Mouse (Mus musculus) kidney, embryonic 15.5 days (tissue): ENCODE data around the gene Elmo1. TPM values are rescaled to one million over a fixed set of nuclear protein-coding genes. Genes with fewer than 3 reads are reported as not detected.

Source experiments
- ATAC-seq: fragments of 200-750 bp; cut with Nextera tagmentation; replicated peaks from 2 replicates; pipeline ENCODE4 v1.8.0; 2017; ENCODE audit warnings: moderate TSS enrichment; ENCODE audit not compliant: low FRiP score
- H3K27ac ChIP-seq: fragments of 300-500 bp; sonication (generic); 2 replicates; pipeline ENCODE4 v1.5.1; 2015; ENCODE audit warnings: mild to moderate bottlenecking, inconsistent platforms
- H3K27me3 ChIP-seq: fragments of 300-500 bp; sonication (generic); 2 replicates; pipeline ENCODE4 v1.6.1; 2015; ENCODE audit warnings: inconsistent platforms
- H3K36me3 ChIP-seq: fragments of 300-500 bp; sonication (generic); 2 replicates; pipeline ENCODE4 v1.6.1; 2015; ENCODE audit warnings: inconsistent platforms
- H3K4me1 ChIP-seq: fragments of 300-500 bp; sonication (generic); 2 replicates; pipeline ENCODE4 v1.6.1; 2015; ENCODE audit warnings: inconsistent platforms
- H3K4me2 ChIP-seq: fragments of 300-500 bp; sonication (generic); 2 replicates; pipeline ENCODE4 v1.6.1; 2015; ENCODE audit warnings: moderate library complexity, mild to moderate bottlenecking, inconsistent platforms
- H3K4me3 ChIP-seq: fragments of 300-500 bp; sonication (generic); replicated peaks from 2 replicates; pipeline ENCODE4 v1.5.1; 2015; ENCODE audit warnings: mild to moderate bottlenecking, inconsistent platforms
- H3K9ac ChIP-seq: fragments of 300-500 bp; sonication (generic); 2 replicates; pipeline ENCODE4 v1.6.1; 2015; ENCODE audit warnings: mild to moderate bottlenecking, inconsistent platforms
- H3K9me3 ChIP-seq: fragments of 300-500 bp; sonication (generic); replicated peaks from 2 replicates; pipeline ENCODE4 v1.6.1; 2016; ENCODE audit warnings: inconsistent platforms
- WGBS: fragments of 180-500 bp; shearing (Covaris S2); methylation state at CpG from one replicate; pipeline ENCODE4 v1.1.7; 2015; ENCODE audit warnings: mixed read lengths; 5-methylcytosine and 5-hydroxymethylcytosine counted together
- polyA plus RNA-seq: library from polyadenylated mRNA; unstranded; fragments of >200 nt; fragmentation: Nextera tagmentation; extraction: Ambion mirVana; gene quantifications from 2 replicates; pipeline ENCODE4 v1.2.1, GENCODE M21; 2015

Elmo1 gene
- polyA plus RNA-seq, 1 experiment from 2014 or later, result 16.1 TPM

GRCm38 (mm10) chr13:20557156-20557555 lies 466.8 kb downstream of the Elmo1 start:
- H3K4me3 ChIP-seq, result no peak overlapping the region
- H3K27me3 ChIP-seq, result no peaks in the 10 kb centered on the region
- no peak overlapping the region for H3K9ac ChIP-seq
- no peak for ATAC-seq
- H3K9me3 ChIP-seq, result no peaks in the 10 kb centered on the region
- 78% methylated on average over 8 of the region's 8 CpGs for WGBS
- H3K4me2 ChIP-seq, result no peak overlapping the region
- H3K4me1 ChIP-seq, result no peaks in the 10 kb centered on the region
- H3K27ac ChIP-seq, result no peak overlapping the region
- no peaks in the 10 kb centered on the region for H3K36me3 ChIP-seq

- Histone ChIP-seq H3K4me3 (no peak overlapping the region), H3K4me2 (no peak overlapping the region), H3K36me3 (no peaks in the 10 kb centered on the region), H3K9me3 (no peaks in the 10 kb centered on the region), H3K4me1 (no peaks in the 10 kb centered on the region), H3K27me3 (no peaks in the 10 kb centered on the region), H3K9ac (no peak overlapping the region), H3K27ac (no peak overlapping the region)
- ATAC-seq, result no peak
- WGBS, result 86% methylated on average over 2 of the region's 2 CpGs
Observed at GRCm38 (mm10) chr13:20558376-20558775, 468.0 kb downstream of the Elmo1 start.

- no peaks in the 10 kb centered on the region for H3K9me3 ChIP-seq
- H3K4me2 ChIP-seq, result no peak overlapping the region
- H3K36me3 ChIP-seq, result no peaks in the 10 kb centered on the region
- 85% methylated on average over 9 of the region's 9 CpGs for WGBS
- no peaks in the 10 kb centered on the region for H3K27me3 ChIP-seq
- no peak for ATAC-seq
- no peak overlapping the region for H3K4me3 ChIP-seq
- H3K4me1 ChIP-seq, result no peaks in the 10 kb centered on the region
- H3K9ac ChIP-seq, result no peak overlapping the region
- H3K27ac ChIP-seq, result no peak overlapping the region
Observed at GRCm38 (mm10) chr13:20564414-20564813, 474.0 kb downstream of the Elmo1 start.

GRCm38 (mm10) chr13:20575186-20575585 lies 484.8 kb downstream of the Elmo1 start:
- Histone ChIP-seq H3K4me2 (no peak overlapping the region), H3K4me1 (no peaks in the 10 kb centered on the region), H3K36me3 (0 out of 2 replicates have a peak, but pooled peaks cover 8% of the 10 kb centered on the region), H3K9ac (no peak overlapping the region), H3K9me3 (no peaks in the 10 kb centered on the region), H3K4me3 (no peak overlapping the region), H3K27me3 (no peaks in the 10 kb centered on the region), H3K27ac (no peak overlapping the region)
- WGBS, result 59% methylated on average over 2 of the region's 2 CpGs
- ATAC-seq, result no peak

- Histone ChIP-seq H3K4me2 (no peak overlapping the region), H3K27me3 (no peaks in the 10 kb centered on the region), H3K27ac (no peak overlapping the region), H3K9ac (no peak overlapping the region), H3K4me3 (no peak overlapping the region), H3K4me1 (no peaks in the 10 kb centered on the region), H3K9me3 (no peaks in the 10 kb centered on the region), H3K36me3 (no peaks in the 10 kb centered on the region)
- WGBS, result 78% methylated on average over 4 of the region's 4 CpGs
- ATAC-seq, result no peak
Observed at GRCm38 (mm10) chr13:20585868-20586267, 495.5 kb downstream of the Elmo1 start.

- no peak overlapping the region for H3K4me3 ChIP-seq
- 76% methylated on average over 3 of the region's 3 CpGs for WGBS
- no peaks in the 10 kb centered on the region for H3K4me1 ChIP-seq
- H3K9me3 ChIP-seq, result no peaks in the 10 kb centered on the region
- no peak overlapping the region for H3K9ac ChIP-seq
- H3K27ac ChIP-seq, result no peak overlapping the region
- no peaks in the 10 kb centered on the region for H3K27me3 ChIP-seq
- no peak overlapping the region for H3K4me2 ChIP-seq
- H3K36me3 ChIP-seq, result no peaks in the 10 kb centered on the region
- no peak for ATAC-seq
Observed at GRCm38 (mm10) chr13:20586462-20586861, 496.1 kb downstream of the Elmo1 start.

- no peak overlapping the region for H3K4me3 ChIP-seq
- H3K9me3 ChIP-seq, result no peaks in the 10 kb centered on the region
- no peaks in the 10 kb centered on the region for H3K27me3 ChIP-seq
- H3K27ac ChIP-seq, result no peak overlapping the region
- 81% methylated on average over 4 of the region's 4 CpGs for WGBS
- H3K4me1 ChIP-seq, result no peaks in the 10 kb centered on the region
- H3K9ac ChIP-seq, result no peak overlapping the region
- H3K36me3 ChIP-seq, result no peaks in the 10 kb centered on the region
- no peak for ATAC-seq
- H3K4me2 ChIP-seq, result no peak overlapping the region
Observed at GRCm38 (mm10) chr13:20590983-20591382, 500.6 kb downstream of the Elmo1 start.

- Histone ChIP-seq H3K4me3 (no peak overlapping the region), H3K27ac (no peak overlapping the region), H3K4me2 (no peak overlapping the region), H3K36me3 (no peaks in the 10 kb centered on the region), H3K27me3 (no peaks in the 10 kb centered on the region), H3K4me1 (peaks cover 9% of the 10 kb centered on the region), H3K9ac (no peak overlapping the region), H3K9me3 (no peaks in the 10 kb centered on the region)
- ATAC-seq, result no peak
- WGBS, result 27% methylated on average over 5 of the region's 5 CpGs
Observed at GRCm38 (mm10) chr13:20597307-20597706, 506.9 kb downstream of the Elmo1 start.

GRCm38 (mm10) chr13:20598618-20599017 lies 508.2 kb downstream of the Elmo1 start:
- H3K4me2 ChIP-seq, result no peak overlapping the region
- H3K9ac ChIP-seq, result no peak overlapping the region

GRCm38 (mm10) chr13:20600246-20600645 lies 509.9 kb downstream of the Elmo1 start:
- no peak overlapping the region for H3K4me2 ChIP-seq
- H3K27me3 ChIP-seq, result no peaks in the 10 kb centered on the region
- WGBS, result 47% methylated on average over 6 of the region's 6 CpGs
- H3K4me1 ChIP-seq, result peaks cover 9% of the 10 kb centered on the region
- H3K9ac ChIP-seq, result no peak overlapping the region
- no peak for ATAC-seq
- no peak overlapping the region for H3K27ac ChIP-seq
- H3K9me3 ChIP-seq, result no peaks in the 10 kb centered on the region
- no peaks in the 10 kb centered on the region for H3K36me3 ChIP-seq
- H3K4me3 ChIP-seq, result no peak overlapping the region

More at GRCm38 (mm10) chr13:20598618-20599017, 508.2 kb downstream of the Elmo1 start:
- Histone ChIP-seq H3K27me3 (no peaks in the 10 kb centered on the region), H3K9me3 (no peaks in the 10 kb centered on the region), H3K36me3 (no peaks in the 10 kb centered on the region), H3K27ac (no peak overlapping the region), H3K4me1 (peaks cover 9% of the 10 kb centered on the region), H3K4me3 (no peak overlapping the region)
- WGBS, result 86% methylated on average over 3 of the region's 3 CpGs
- ATAC-seq, result no peak

- Histone ChIP-seq H3K27me3 (no peaks in the 10 kb centered on the region), H3K36me3 (no peaks in the 10 kb centered on the region), H3K27ac (no peak overlapping the region), H3K4me1 (peaks cover 9% of the 10 kb centered on the region), H3K4me2 (no peak overlapping the region), H3K9ac (no peak overlapping the region), H3K4me3 (no peak overlapping the region), H3K9me3 (no peaks in the 10 kb centered on the region)
- ATAC-seq, result no peak
- 74% methylated on average over 1 of the region's 1 CpGs for WGBS
Observed at GRCm38 (mm10) chr13:20601421-20601820, 511.0 kb downstream of the Elmo1 start.

GRCm38 (mm10) chr13:20606891-20607290 lies 516.5 kb downstream of the Elmo1 start:
- H3K36me3 ChIP-seq, result no peaks in the 10 kb centered on the region
- H3K4me1 ChIP-seq, result no peaks in the 10 kb centered on the region
- peak; percentile 46; the same call in 1 of the 2 replicates for ATAC-seq
- WGBS, result 72% methylated on average over 3 of the region's 3 CpGs
- no peak overlapping the region for H3K4me2 ChIP-seq
- H3K27ac ChIP-seq, result no peak overlapping the region
- no peak overlapping the region for H3K9ac ChIP-seq
- no peaks in the 10 kb centered on the region for H3K9me3 ChIP-seq
- no peak overlapping the region for H3K4me3 ChIP-seq
- H3K27me3 ChIP-seq, result no peaks in the 10 kb centered on the region

- no peak overlapping the region for H3K27ac ChIP-seq
Observed at GRCm38 (mm10) chr13:20609003-20609688, 518.8 kb downstream of the Elmo1 start.

More at GRCm38 (mm10) chr13:20609003-20609688, 518.8 kb downstream of the Elmo1 start:
- Histone ChIP-seq H3K9ac (no peak overlapping the region), H3K27me3 (no peaks in the 10 kb centered on the region), H3K4me3 (no peak overlapping the region), H3K4me1 (no peaks in the 10 kb centered on the region), H3K9me3 (no peaks in the 10 kb centered on the region), H3K36me3 (no peaks in the 10 kb centered on the region), H3K4me2 (no peak overlapping the region)
- no peak for ATAC-seq
- WGBS, result 58% methylated on average over 3 of the region's 3 CpGs
